Mouse (Mus musculus) kidney, postnatal 4 days (tissue): Measurements from ENCODE around the gene Lrig3.

Source experiments
- DNase-seq, 2 experiments: peaks; one replicate each; pipeline ENCODE4 v3.0.0; 2021; ENCODE audit warnings: mixed read lengths in 2 of 2

Gene Lrig3

GRCm38 (mm10) chr10:125966481-125967251 is 698 bp downstream of the Lrig3 start:
- peak; percentile 45 to 81 for DNase-seq

- no peak for DNase-seq
Observed at GRCm38 (mm10) chr10:125967436-125968160, 1.6 kb downstream of the Lrig3 start.

- peak in 1 of 2 experiments; percentile 48 for DNase-seq
Observed at GRCm38 (mm10) chr10:125968191-125969132, 2.5 kb downstream of the Lrig3 start.

GRCm38 (mm10) chr10:125969133-125969490 is 3.1 kb downstream of the Lrig3 start:
- peak; percentile 21 to 47 for DNase-seq

GRCm38 (mm10) chr10:125970031-125970430 is 4.1 kb downstream of the Lrig3 start:
- peak in 1 of 2 experiments; percentile 17 for DNase-seq

- DNase-seq, result peak; percentile 51 to 69
Observed at GRCm38 (mm10) chr10:125970500-125970899, 4.5 kb downstream of the Lrig3 start.

- DNase-seq, result no peak
Observed at GRCm38 (mm10) chr10:125973726-125974125, 7.8 kb downstream of the Lrig3 start.

- DNase-seq, result no peak
Observed at GRCm38 (mm10) chr10:125981938-125982337, 16.0 kb downstream of the Lrig3 start.

GRCm38 (mm10) chr10:125984473-125985035 is 18.6 kb downstream of the Lrig3 start:
- DNase-seq, result no peak

- no peak for DNase-seq
Observed at GRCm38 (mm10) chr10:125985795-125986194, 19.8 kb downstream of the Lrig3 start.

- no peak for DNase-seq
Observed at GRCm38 (mm10) chr10:125986443-125986842, 20.5 kb downstream of the Lrig3 start.

GRCm38 (mm10) chr10:125987307-125987706 is 21.3 kb downstream of the Lrig3 start:
- no peak for DNase-seq

GRCm38 (mm10) chr10:125988037-125988436 is 22.1 kb downstream of the Lrig3 start:
- no peak for DNase-seq

- no peak for DNase-seq
Observed at GRCm38 (mm10) chr10:125989890-125990289, 23.9 kb downstream of the Lrig3 start.

- DNase-seq, result no peak
Observed at GRCm38 (mm10) chr10:125990394-125990793, 24.4 kb downstream of the Lrig3 start.

GRCm38 (mm10) chr10:125991819-125992218 is 25.9 kb downstream of the Lrig3 start:
- DNase-seq, result no peak

GRCm38 (mm10) chr10:125994855-125995254 is 28.9 kb downstream of the Lrig3 start:
- DNase-seq, result peak; percentile 44 to 62

GRCm38 (mm10) chr10:125995701-125996100 is 29.7 kb downstream of the Lrig3 start:
- DNase-seq, result no peak

- peak in 1 of 2 experiments; percentile 45 for DNase-seq
Observed at GRCm38 (mm10) chr10:125996989-125997388, 31.0 kb downstream of the Lrig3 start.

GRCm38 (mm10) chr10:125999561-125999960 is 33.6 kb downstream of the Lrig3 start:
- no peak for DNase-seq

GRCm38 (mm10) chr10:126000861-126001390 is 35.0 kb downstream of the Lrig3 start:
- no peak for DNase-seq

- DNase-seq, result peak; percentile 30 to 37
Observed at GRCm38 (mm10) chr10:126002081-126002755, 36.2 kb downstream of the Lrig3 start.
